ENCODE assay signal across 15 mouse cellular contexts in the genomic region with DNA sequence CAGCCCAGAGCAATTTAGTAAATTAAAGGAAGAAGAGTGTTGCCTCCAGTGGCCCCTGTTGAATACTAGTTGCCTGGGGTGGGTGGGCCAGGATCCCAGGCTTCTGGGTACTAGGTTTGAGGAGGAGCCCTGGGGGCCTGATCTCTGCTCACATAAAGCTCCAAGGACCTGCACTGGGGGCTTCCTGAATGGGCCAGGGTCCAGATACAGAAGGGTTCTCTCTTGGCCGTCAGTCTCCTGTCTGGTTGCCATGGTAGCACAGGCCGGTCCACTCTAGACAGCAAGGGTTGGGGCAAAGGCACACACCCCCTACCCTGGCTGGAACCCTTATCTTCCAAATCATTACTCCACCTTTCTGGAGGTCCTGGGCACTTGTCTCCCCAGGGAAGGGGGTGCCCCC. TPM values are rescaled to one million over a fixed set of nuclear protein-coding genes. Genes with fewer than 3 reads are reported as not detected.
A peak's percentile ranks its signal among the peaks of the same experiment; 100 is the strongest.
DNase-seq lines count a peak whose midpoint lies in the region; ATAC-seq and TF ChIP-seq lines count a peak whose summit lies in the region.
"Had no signal": no experiment of that assay in that cellular context is flagged by ENCODE, and none has a peak within 500 bp of the region (broad histone marks: within the 10 kb centered on the region; RNA-seq: fewer than 3 reads in every experiment).

No protein-coding gene starts in this region.

- no peak for TF ChIP-seq CTCF in lung, embryonic 14.5 days (IDR thresholded peaks at IDR 0.05; ENCODE audit: low read depth)
- no peak for TF ChIP-seq CTCF in lung, postnatal 0 days (IDR thresholded peaks at IDR 0.05)
- no peak for TF ChIP-seq CTCF in intestine, postnatal 0 days (IDR thresholded peaks at IDR 0.05; ENCODE audit: low read depth)

- TF ChIP-seq EP300 in lung, postnatal 0 days (IDR thresholded peaks at IDR 0.05) = no peak

- WGBS in lung, embryonic 14.5 days = 37% methylated on average over 2 of the region's 2 CpGs
- 22% methylated on average over 2 of the region's 2 CpGs for WGBS in lung, postnatal 0 days
- 6% methylated on average over 2 of the region's 2 CpGs for WGBS in forebrain, embryonic 14.5 days
- WGBS in intestine, postnatal 0 days = 36% methylated on average over 2 of the region's 2 CpGs
- WGBS in neural tube, embryonic 14.5 days = 6% methylated on average over 2 of the region's 2 CpGs

- intact Hi-C loops in heart, postnatal 10 days (cut with DNase I) = no loop called here

- H3K36me3 ChIP-seq in lung, embryonic 14.5 days (ENCODE audit: insufficient read depth) = no peaks in the 10 kb centered on the region
- no peaks in the 10 kb centered on the region for H3K36me3 ChIP-seq in lung, postnatal 0 days (ENCODE audit: insufficient read depth, low read length)
- no peaks in the 10 kb centered on the region for H3K36me3 ChIP-seq in forebrain, embryonic 14.5 days (ENCODE audit: control insufficient read depth, insufficient read depth, low read length)
- no peaks in the 10 kb centered on the region for H3K36me3 ChIP-seq in intestine, postnatal 0 days (ENCODE audit: control insufficient read depth, insufficient read depth)
- no peaks in the 10 kb centered on the region for H3K36me3 ChIP-seq in neural tube, embryonic 14.5 days (ENCODE audit: control insufficient read depth, insufficient read depth, low read length)

- H3K27ac ChIP-seq in lung, embryonic 14.5 days (ENCODE audit: low read depth) = no peak overlapping the region
- H3K27ac ChIP-seq in lung, postnatal 0 days (ENCODE audit: low read length) = no peak overlapping the region
- H3K27ac ChIP-seq in forebrain, embryonic 14.5 days (ENCODE audit: low read depth, low read length) = no peak overlapping the region
- H3K27ac ChIP-seq in intestine, postnatal 0 days (ENCODE audit: low read depth, low read length) = peak overlapping the region; percentile 55; the same call in 1 of the 2 replicates
- H3K27ac ChIP-seq in neural tube, embryonic 14.5 days (ENCODE audit: low read depth, low read length) = no peak overlapping the region

- DNase-seq in lung, embryonic 14.5 days = no peak
- DNase-seq in lung, postnatal 0 days (ENCODE audit: low spot score) = no peak
- DNase-seq in forebrain, embryonic 14.5 days (ENCODE audit: low spot score) = peak; percentile 58
- DNase-seq in adrenal gland, adult 8-10 months = no peak
- no peak for DNase-seq in thymus, postnatal 0 days (ENCODE audit: low spot score)
- no peak for DNase-seq in heart, postnatal 10 days
- DNase-seq: gastrocnemius, postnatal 14 days; heart, postnatal 14 days; lung, adult 2 months; thymus, adult 18-20 months had no signal

- ATAC-seq in lung, embryonic 14.5 days (ENCODE audit: insufficient read depth) = no peak
- no peak for ATAC-seq in lung, postnatal 0 days
- ATAC-seq in forebrain, embryonic 14.5 days = peak; percentile 12; the same call in 1 of the 2 replicates
- no peak for ATAC-seq in intestine, postnatal 0 days
- no peak for ATAC-seq in neural tube, embryonic 14.5 days (ENCODE audit: low read depth)

- H3K27me3 ChIP-seq in lung, embryonic 14.5 days (ENCODE audit: insufficient read depth, low read length) = peaks cover 45% of the 10 kb centered on the region
- H3K27me3 ChIP-seq in lung, postnatal 0 days (replicated peaks; ENCODE audit: insufficient read depth, low read length) = peaks cover 27% of the 10 kb centered on the region; the same call in 1 of the 2 replicates
- H3K27me3 ChIP-seq in forebrain, embryonic 14.5 days (replicated peaks; ENCODE audit: control insufficient read depth, insufficient read depth, low read length) = peaks cover 27% of the 10 kb centered on the region; the same call in 1 of the 2 replicates
- H3K27me3 ChIP-seq in intestine, postnatal 0 days (replicated peaks; ENCODE audit: control insufficient read depth, insufficient read depth, low read length) = no peaks in the 10 kb centered on the region; the same call in 1 of the 2 replicates
- peaks cover 4% of the 10 kb centered on the region; the same call in 1 of the 2 replicates for H3K27me3 ChIP-seq in neural tube, embryonic 14.5 days (ENCODE audit: control insufficient read depth, insufficient read depth, low read length)

- H3K4me3 ChIP-seq in lung, embryonic 14.5 days (ENCODE audit: low read depth, low read length) = no peak overlapping the region
- no peak overlapping the region for H3K4me3 ChIP-seq in lung, postnatal 0 days (ENCODE audit: low read depth, low read length)
- no peak overlapping the region for H3K4me3 ChIP-seq in forebrain, embryonic 14.5 days (ENCODE audit: low read depth, low read length)
- H3K4me3 ChIP-seq in intestine, postnatal 0 days (ENCODE audit: low read depth, low read length) = no peak overlapping the region
- H3K4me3 ChIP-seq in neural tube, embryonic 14.5 days (ENCODE audit: low read depth, low read length) = peak overlapping the region; percentile 63; the same call in 1 of the 2 replicates

- no peaks in the 10 kb centered on the region for H3K9me3 ChIP-seq in lung, embryonic 14.5 days (ENCODE audit: low read depth, low read length)
- no peaks in the 10 kb centered on the region for H3K9me3 ChIP-seq in lung, postnatal 0 days (ENCODE audit: low read length)
- no peaks in the 10 kb centered on the region for H3K9me3 ChIP-seq in forebrain, embryonic 14.5 days (replicated peaks; ENCODE audit: control insufficient read depth, low read length)
- H3K9me3 ChIP-seq in intestine, postnatal 0 days (ENCODE audit: control insufficient read depth) = no peaks in the 10 kb centered on the region
- no peaks in the 10 kb centered on the region for H3K9me3 ChIP-seq in neural tube, embryonic 14.5 days (ENCODE audit: control insufficient read depth, low read length)

- peak overlapping the region; percentile 86; the same call in 1 of the 2 replicates for H3K4me2 ChIP-seq in lung, embryonic 14.5 days
- H3K4me2 ChIP-seq in lung, postnatal 0 days (replicated peaks; ENCODE audit: low read depth, low read length) = no peak overlapping the region
- peak overlapping the region; percentile 75 for H3K4me2 ChIP-seq in forebrain, embryonic 14.5 days (ENCODE audit: low read length)
- H3K4me2 ChIP-seq in intestine, postnatal 0 days (replicated peaks; ENCODE audit: low read depth) = peak overlapping the region; percentile 64
- peak overlapping the region; percentile 60 for H3K4me2 ChIP-seq in neural tube, embryonic 14.5 days (ENCODE audit: low read depth, low read length)

- no peak overlapping the region for H3K9ac ChIP-seq in lung, embryonic 14.5 days
- H3K9ac ChIP-seq in lung, postnatal 0 days (replicated peaks; ENCODE audit: low read depth) = no peak overlapping the region
- H3K9ac ChIP-seq in forebrain, embryonic 14.5 days (ENCODE audit: low read length) = no peak overlapping the region
- H3K9ac ChIP-seq in intestine, postnatal 0 days (ENCODE audit: low read depth, low read length) = no peak overlapping the region
- peak overlapping the region; percentile 17 for H3K9ac ChIP-seq in neural tube, embryonic 14.5 days (replicated peaks; ENCODE audit: low read depth, low read length)

- H3K4me1 ChIP-seq in lung, embryonic 14.5 days (ENCODE audit: insufficient read depth) = peaks cover 3% of the 10 kb centered on the region; the same call in 1 of the 2 replicates
- peaks cover 5% of the 10 kb centered on the region for H3K4me1 ChIP-seq in lung, postnatal 0 days (ENCODE audit: insufficient read depth, low read depth, low read length)
- peaks cover 13% of the 10 kb centered on the region for H3K4me1 ChIP-seq in forebrain, embryonic 14.5 days (ENCODE audit: control insufficient read depth, insufficient read depth, low read length)
- H3K4me1 ChIP-seq in intestine, postnatal 0 days (replicated peaks; ENCODE audit: control insufficient read depth, insufficient read depth, low read length) = no peaks in the 10 kb centered on the region; the same call in 1 of the 2 replicates
- H3K4me1 ChIP-seq in neural tube, embryonic 14.5 days (ENCODE audit: control insufficient read depth, insufficient read depth, low read length) = peaks cover 21% of the 10 kb centered on the region

RNA-seq across cellular contexts. Expression of a gene that starts 4.7 kb away (rescaled TPM):
- polyA plus RNA-seq in lung, embryonic 14.5 days (2014; fragmentation: Nextera tagmentation; extraction: Ambion mirVana) = 107 and 108 TPM in 2 replicates
- 56.2 and 57.3 TPM in 2 replicates for polyA plus RNA-seq in lung, postnatal 0 days (2015; fragmentation: Nextera tagmentation; extraction: Ambion mirVana)
- 104 and 111 TPM in 2 replicates for polyA plus RNA-seq in forebrain, embryonic 14.5 days (2014; fragmentation: Nextera tagmentation; extraction: Ambion mirVana)
- 99.6 and 107 TPM in 2 replicates for polyA plus RNA-seq in intestine, postnatal 0 days (2015; fragmentation: Nextera tagmentation; extraction: Ambion mirVana)
- polyA plus RNA-seq in neural tube, embryonic 14.5 days (2014; fragmentation: Nextera tagmentation; extraction: Ambion mirVana) = 67.9 and 98.6 TPM in 2 replicates
- total RNA-seq in adrenal gland, adult 8-10 months (2022) = 100 to 1,000 TPM; 127 to 158 (median 151) TPM
- 35.8 and 38.7 TPM in 2 replicates for polyA plus RNA-seq in thymus, postnatal 0 days (2015; fragmentation: Nextera tagmentation; extraction: Ambion mirVana)
- total RNA-seq in heart, postnatal 10 days (2021) = 100 to 1,000 TPM; 121 to 128 TPM

RNA-seq across cellular contexts. Expression of a gene that starts 10.3 kb away (rescaled TPM):
- polyA plus RNA-seq in lung, embryonic 14.5 days (2014; fragmentation: Nextera tagmentation; extraction: Ambion mirVana) = 0.41 and 0.43 TPM in 2 replicates
- 0.62 and 0.75 TPM in 2 replicates for polyA plus RNA-seq in lung, postnatal 0 days (2015; fragmentation: Nextera tagmentation; extraction: Ambion mirVana)
- polyA plus RNA-seq in forebrain, embryonic 14.5 days (2014; fragmentation: Nextera tagmentation; extraction: Ambion mirVana) = 0.52 and 0.77 TPM in 2 replicates
- polyA plus RNA-seq in intestine, postnatal 0 days (2015; fragmentation: Nextera tagmentation; extraction: Ambion mirVana) = 0.66 and 1.1 TPM in 2 replicates
- polyA plus RNA-seq in neural tube, embryonic 14.5 days (2014; fragmentation: Nextera tagmentation; extraction: Ambion mirVana) = 3.4 and 4.3 TPM in 2 replicates
- 1 to 10 TPM in 3 of 4 experiments, under 1 TPM in 1; 0.78 to 1.4 (median 1.2) TPM for total RNA-seq in adrenal gland, adult 8-10 months (2022)
- polyA plus RNA-seq in thymus, postnatal 0 days (2015; fragmentation: Nextera tagmentation; extraction: Ambion mirVana) = 0.13 and 0.23 TPM in 2 replicates
- total RNA-seq in heart, postnatal 10 days (2021) = under 1 TPM; 0.55 to 0.77 TPM
- total RNA-seq: monocyte, adult 5-6 weeks had no signal

RNA-seq across cellular contexts. Expression of a gene that starts 28.6 kb away (rescaled TPM):
- 1.0 and 1.4 TPM in 2 replicates for polyA plus RNA-seq in lung, embryonic 14.5 days (2014; fragmentation: Nextera tagmentation; extraction: Ambion mirVana)
- polyA plus RNA-seq in lung, postnatal 0 days (2015; fragmentation: Nextera tagmentation; extraction: Ambion mirVana) = 0.14 and 0.23 TPM in 2 replicates
- polyA plus RNA-seq in forebrain, embryonic 14.5 days (2014; fragmentation: Nextera tagmentation; extraction: Ambion mirVana) = 0.51 and 0.55 TPM in 2 replicates
- polyA plus RNA-seq in intestine, postnatal 0 days (2015; fragmentation: Nextera tagmentation; extraction: Ambion mirVana) = 0.72 and 0.75 TPM in 2 replicates
- 0.37 TPM in 1 of 2 replicates, not detected in the other for polyA plus RNA-seq in neural tube, embryonic 14.5 days (2014; fragmentation: Nextera tagmentation; extraction: Ambion mirVana)
- under 1 TPM in 1 of 4 experiments, not detected in 3; 0.78 TPM for total RNA-seq in adrenal gland, adult 8-10 months (2022)
- polyA plus RNA-seq in thymus, postnatal 0 days (2015; fragmentation: Nextera tagmentation; extraction: Ambion mirVana) = 1.4 and 1.5 TPM in 2 replicates
- total RNA-seq in heart, postnatal 10 days (2021) = under 1 TPM in 1 of 2 experiments, not detected in 1; 0.37 TPM
- total RNA-seq: CH12.LX; heart, postnatal 14 days; left cerebral cortex, postnatal 36 days; monocyte, adult 5-6 weeks had no signal
- polyA plus RNA-seq: lung, adult 2 months had no signal

RNA-seq across cellular contexts. Expression of a gene that starts 28.9 kb away (rescaled TPM):
- polyA plus RNA-seq in lung, embryonic 14.5 days (2014; fragmentation: Nextera tagmentation; extraction: Ambion mirVana) = 2.7 and 3.5 TPM in 2 replicates
- 3.9 and 4.1 TPM in 2 replicates for polyA plus RNA-seq in lung, postnatal 0 days (2015; fragmentation: Nextera tagmentation; extraction: Ambion mirVana)
- 5.1 and 6.2 TPM in 2 replicates for polyA plus RNA-seq in forebrain, embryonic 14.5 days (2014; fragmentation: Nextera tagmentation; extraction: Ambion mirVana)
- 6.8 and 7.4 TPM in 2 replicates for polyA plus RNA-seq in intestine, postnatal 0 days (2015; fragmentation: Nextera tagmentation; extraction: Ambion mirVana)
- polyA plus RNA-seq in neural tube, embryonic 14.5 days (2014; fragmentation: Nextera tagmentation; extraction: Ambion mirVana) = 4.0 and 4.8 TPM in 2 replicates
- 10 to 100 TPM; 36.3 to 60.3 (median 52.9) TPM for total RNA-seq in adrenal gland, adult 8-10 months (2022)
- 4.3 and 4.6 TPM in 2 replicates for polyA plus RNA-seq in thymus, postnatal 0 days (2015; fragmentation: Nextera tagmentation; extraction: Ambion mirVana)
- total RNA-seq in heart, postnatal 10 days (2021) = 10 to 100 TPM; 56.8 to 58.7 TPM

RNA-seq across cellular contexts. Expression of a gene that starts 37.1 kb away (rescaled TPM):
- polyA plus RNA-seq in lung, embryonic 14.5 days (2014; fragmentation: Nextera tagmentation; extraction: Ambion mirVana) = 85.4 and 95.3 TPM in 2 replicates
- 14.8 and 15.1 TPM in 2 replicates for polyA plus RNA-seq in lung, postnatal 0 days (2015; fragmentation: Nextera tagmentation; extraction: Ambion mirVana)
- polyA plus RNA-seq in forebrain, embryonic 14.5 days (2014; fragmentation: Nextera tagmentation; extraction: Ambion mirVana) = 45.2 and 46.7 TPM in 2 replicates
- polyA plus RNA-seq in intestine, postnatal 0 days (2015; fragmentation: Nextera tagmentation; extraction: Ambion mirVana) = 16.4 and 16.6 TPM in 2 replicates
- 39.0 and 40.5 TPM in 2 replicates for polyA plus RNA-seq in neural tube, embryonic 14.5 days (2014; fragmentation: Nextera tagmentation; extraction: Ambion mirVana)
- total RNA-seq in adrenal gland, adult 8-10 months (2022) = 10 to 100 TPM; 24.8 to 31.5 (median 30.0) TPM
- polyA plus RNA-seq in thymus, postnatal 0 days (2015; fragmentation: Nextera tagmentation; extraction: Ambion mirVana) = 48.7 and 50.8 TPM in 2 replicates
- total RNA-seq in heart, postnatal 10 days (2021) = 10 to 100 TPM; 14.6 to 17.1 TPM
